Mouse (Mus musculus) common myeloid progenitor, adult 5-6 weeks (primary cell): Measurements from ENCODE around the gene Mpo. TPM values are rescaled to one million over a fixed set of nuclear protein-coding genes. Genes with fewer than 3 reads are reported as not detected.

Experiments
- total RNA-seq: library from RNA; stranded (forward); fragments of 200-1000, 187-1606 nt; gene quantifications from 2 replicates; pipeline ENCODE4 v1.2.3, GENCODE M21; 2017

Gene Mpo
- total RNA-seq, 1 experiment from 2014 or later = 1,797 TPM

Other genes with a start within 250 kb of the Mpo start
- gene Gm11492, start 226.9 kb upstream of the Mpo start, total RNA-seq = not detected in 2 replicates
- gene Sept4, start 224.7 kb upstream of the Mpo start, total RNA-seq = 5.9 and 16.5 TPM in 2 replicates
- gene Mtmr4, start 201.4 kb upstream of the Mpo start, total RNA-seq = 18.8 and 21.5 TPM in 2 replicates
- 0.15 TPM in 1 of 2 replicates, not detected in the other for gene Hsf5, start 176.4 kb upstream of the Mpo start, total RNA-seq
- 0.10 and 0.27 TPM in 2 replicates for gene Rnf43, start 130.9 kb upstream of the Mpo start, total RNA-seq
- gene Supt4a, start 56.0 kb upstream of the Mpo start, total RNA-seq = 68.7 and 71.2 TPM in 2 replicates
- gene Tspoap1, start 33.0 kb upstream of the Mpo start, total RNA-seq = 8.4 and 12.0 TPM in 2 replicates
- not detected in 2 replicates for gene Lpo, start 34.7 kb downstream of the Mpo start, total RNA-seq
- 3.9 and 5.3 TPM in 2 replicates for gene Mks1, start 59.6 kb downstream of the Mpo start, total RNA-seq
- gene Epx, start 82.0 kb downstream of the Mpo start, total RNA-seq = 0.73 and 1.8 TPM in 2 replicates
- gene Olfr462, start 98.7 kb downstream of the Mpo start, total RNA-seq = not detected in 2 replicates
- not detected in 2 replicates for gene Olfr463, start 103.8 kb downstream of the Mpo start, total RNA-seq
- not detected in 2 replicates for gene Olfr464, start 127.4 kb downstream of the Mpo start, total RNA-seq
- gene Dynll2, start 194.0 kb downstream of the Mpo start, total RNA-seq = 20.2 and 24.9 TPM in 2 replicates